Mouse (Mus musculus) frontal cortex, adult 2 months (tissue): ENCODE data around the gene Capns2. TPM values are rescaled to one million over a fixed set of nuclear protein-coding genes. Genes with fewer than 3 reads are reported as not detected.
"Not testable (repeated sequence)": the region's sequence is repeated elsewhere in the genome, so short reads cannot be mapped to it uniquely, and the experiment has no call there.

Experiments used
- DNase-seq, 2 experiments: peaks; one replicate each; pipeline ENCODE4 v3.0.0; 2022; ENCODE audit warnings: low spot score in 1 of 2; ENCODE audit errors: extremely low spot score in 1 of 2
- polyA plus RNA-seq: library from polyadenylated mRNA; depleted of rRNA; stranded (reverse); fragments of >200 nt; gene quantifications from 2 replicates; pipeline ENCODE4 v1.2.3, GENCODE M21; 2012; rRNA removed

The Capns2 gene
- 0.64 and 0.76 TPM in 2 replicates for polyA plus RNA-seq

- no peak for DNase-seq
Measured at GRCm38 (mm10) chr8:92901107-92901506, at the start of gene Capns2. Gene Capns2, plus strand, starts transcription at chr8:92901407.

- no peak for DNase-seq
Measured at GRCm38 (mm10) chr8:92853188-92853983, 47.8 kb upstream of the Capns2 start.

GRCm38 (mm10) chr8:92854673-92855072 is 46.5 kb upstream of the Capns2 start:
- no peak for DNase-seq

GRCm38 (mm10) chr8:92855171-92855894 is 45.9 kb upstream of the Capns2 start, which contains the start of gene Lpcat2:
Gene Lpcat2, plus strand, starts transcription at chr8:92855339.
- DNase-seq, result peak; percentile 48 to 88

GRCm38 (mm10) chr8:92856273-92856986 is 44.8 kb upstream of the Capns2 start:
- DNase-seq, result no peak

- no peak for DNase-seq
Measured at GRCm38 (mm10) chr8:92858475-92859182, 42.6 kb upstream of the Capns2 start.

GRCm38 (mm10) chr8:92861977-92862376 is 39.2 kb upstream of the Capns2 start:
- DNase-seq, result no peak

- DNase-seq, result no peak
Measured at GRCm38 (mm10) chr8:92870281-92870680, 30.9 kb upstream of the Capns2 start.

- DNase-seq, result no peak
Measured at GRCm38 (mm10) chr8:92872063-92872759, 29.0 kb upstream of the Capns2 start.

GRCm38 (mm10) chr8:92875795-92876194 is 25.4 kb upstream of the Capns2 start:
- DNase-seq, result peak in 1 of 2 experiments; percentile 10

- DNase-seq, result no peak
Measured at GRCm38 (mm10) chr8:92881247-92881646, 20.0 kb upstream of the Capns2 start.

GRCm38 (mm10) chr8:92883771-92884170 is 17.4 kb upstream of the Capns2 start:
- DNase-seq, result peak in 1 of 2 experiments; percentile 54

GRCm38 (mm10) chr8:92892216-92892615 is 9.0 kb upstream of the Capns2 start:
- DNase-seq, result not testable (repeated sequence)

- DNase-seq, result no peak
Measured at GRCm38 (mm10) chr8:92893870-92894269, 7.3 kb upstream of the Capns2 start.

- DNase-seq, result no peak
Measured at GRCm38 (mm10) chr8:92895053-92895452, 6.2 kb upstream of the Capns2 start.

- no peak for DNase-seq
Measured at GRCm38 (mm10) chr8:92896056-92896455, 5.2 kb upstream of the Capns2 start.

GRCm38 (mm10) chr8:92896611-92897010 is 4.6 kb upstream of the Capns2 start:
- no peak for DNase-seq

- DNase-seq, result no peak
Measured at GRCm38 (mm10) chr8:92897794-92898193, 3.4 kb upstream of the Capns2 start.

- no peak for DNase-seq
Measured at GRCm38 (mm10) chr8:92899590-92899989, 1.6 kb upstream of the Capns2 start.

- no peak for DNase-seq
Measured at GRCm38 (mm10) chr8:92902981-92903380, 1.8 kb downstream of the Capns2 start.
